Mouse (Mus musculus) adrenal gland, adult 18-20 months (tissue): Measurements from ENCODE around the gene Zfp639. TPM values are rescaled to one million over a fixed set of nuclear protein-coding genes. Genes with fewer than 3 reads are reported as not detected.

Experiments used
- total RNA-seq, 2 experiments: library from RNA; stranded (reverse); gene quantifications; 1 replicate in 1 of 2; 2 replicates in 1 of 2; pipeline ENCODE4 v1.2.3; 2021

The Zfp639 gene
- total RNA-seq, 2 experiments from 2014 or later = 24.9 to 31.9 TPM

Other genes with a start within 250 kb of the Zfp639 start
- gene Zmat3, start 144.2 kb upstream of the Zfp639 start, total RNA-seq = 10 to 100 TPM; 22.2 to 24.0 TPM
- gene Pik3ca, start 112.6 kb upstream of the Zfp639 start, total RNA-seq = 10 to 100 TPM; 42.3 to 59.5 TPM
- gene Kcnmb3, start 18.0 kb upstream of the Zfp639 start, total RNA-seq = not detected
- 10 to 100 TPM; 96.4 to 98.4 TPM for gene Mfn1, start 19.2 kb downstream of the Zfp639 start, total RNA-seq
- 10 to 100 TPM; 29.8 to 41.2 TPM for gene Gnb4, start 106.3 kb downstream of the Zfp639 start, total RNA-seq
- gene Actl6a, start 196.0 kb downstream of the Zfp639 start, total RNA-seq = 10 to 100 TPM; 42.9 to 47.1 TPM
- 100 to 1,000 TPM; 359 to 426 TPM for gene Ndufb5, start 226.7 kb downstream of the Zfp639 start, total RNA-seq
- 10 to 100 TPM; 29.6 to 43.1 TPM for gene Mrpl47, start 227.3 kb downstream of the Zfp639 start, total RNA-seq